Mouse (Mus musculus) heart, embryonic 10.5 days (tissue): ENCODE measurements around the gene Atxn7l2. TPM values are rescaled to one million over a fixed set of nuclear protein-coding genes. Genes with fewer than 3 reads are reported as not detected.

Experiments
- DNase-seq: peaks from one replicate; pipeline ENCODE4 v3.0.0-alpha.2; 2017; ENCODE audit warnings: low spot score
- H3K27ac ChIP-seq: fragments of 300-500 bp; sonication (generic); 2 replicates; pipeline ENCODE4 v1.5.1; 2016; ENCODE audit warnings: mild to moderate bottlenecking
- H3K27me3 ChIP-seq: fragments of 300-500 bp; sonication (generic); 2 replicates; pipeline ENCODE4 v1.6.1; 2016; ENCODE audit warnings: mild to moderate bottlenecking; ENCODE audit not compliant: poor library complexity, insufficient read depth, severe bottlenecking
- H3K36me3 ChIP-seq: fragments of 300-500 bp; sonication (generic); 2 replicates; pipeline ENCODE4 v1.6.1; 2016; ENCODE audit warnings: mild to moderate bottlenecking, moderate library complexity
- H3K4me1 ChIP-seq: fragments of 300-500 bp; sonication (generic); 2 replicates; pipeline ENCODE4 v1.6.1; 2016; ENCODE audit warnings: mild to moderate bottlenecking
- H3K4me3 ChIP-seq: fragments of 300-500 bp; sonication (generic); 2 replicates; pipeline ENCODE4 v1.5.1; 2016; ENCODE audit warnings: mild to moderate bottlenecking, moderate library complexity
- H3K9me3 ChIP-seq: fragments of 300-500 bp; sonication (generic); 2 replicates; pipeline ENCODE4 v1.6.1; 2016; ENCODE audit warnings: mild to moderate bottlenecking, moderate library complexity
- WGBS: fragments of 180-500 bp; shearing (Covaris S2); methylation state at CpG from one replicate; pipeline ENCODE4 v1.1.7; 2016; 5-methylcytosine and 5-hydroxymethylcytosine counted together
- polyA plus RNA-seq: library from polyadenylated mRNA; unstranded; fragments of >200 nt; fragmentation: Nextera tagmentation; extraction: Ambion mirVana; gene quantifications from 2 replicates; pipeline ENCODE4 v1.2.1, GENCODE M21; 2016

Gene Atxn7l2
- polyA plus RNA-seq, 1 experiment from 2014 or later: 11.7 TPM

GRCm38 (mm10) chr3:108220661-108221060, 9.9 kb upstream of the Atxn7l2 start:
- H3K4me3 ChIP-seq: no peak overlapping the region
- peaks cover 70% of the 10 kb centered on the region for H3K27me3 ChIP-seq
- no peak overlapping the region for H3K27ac ChIP-seq
- 78% methylated on average over 3 of the region's 3 CpGs for WGBS
- no peaks in the 10 kb centered on the region for H3K9me3 ChIP-seq
- H3K36me3 ChIP-seq: no peaks in the 10 kb centered on the region
- peaks cover 4% of the 10 kb centered on the region for H3K4me1 ChIP-seq
- no peak for DNase-seq

DNA sequence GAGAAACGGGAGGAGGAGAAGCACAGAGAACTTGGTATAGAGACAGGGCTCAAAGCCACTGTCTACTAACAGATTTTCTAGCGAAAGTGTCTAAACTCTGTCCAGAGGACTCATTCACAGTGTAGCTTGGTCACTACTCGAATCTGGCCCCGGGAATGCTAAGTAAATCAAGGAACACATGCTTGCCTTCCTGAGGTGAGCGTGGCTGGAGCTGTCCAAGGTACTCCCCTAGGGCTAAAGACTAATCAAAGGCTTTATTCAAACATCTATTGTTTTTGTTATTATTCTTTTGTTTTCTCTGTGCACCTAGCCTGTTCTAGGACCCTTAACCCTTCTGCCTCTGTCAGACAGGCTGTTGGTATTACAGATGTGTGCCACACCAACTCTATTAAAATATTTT, 4.0 kb upstream of the Atxn7l2 start:
- peaks cover 8% of the 10 kb centered on the region for H3K4me1 ChIP-seq

DNA sequence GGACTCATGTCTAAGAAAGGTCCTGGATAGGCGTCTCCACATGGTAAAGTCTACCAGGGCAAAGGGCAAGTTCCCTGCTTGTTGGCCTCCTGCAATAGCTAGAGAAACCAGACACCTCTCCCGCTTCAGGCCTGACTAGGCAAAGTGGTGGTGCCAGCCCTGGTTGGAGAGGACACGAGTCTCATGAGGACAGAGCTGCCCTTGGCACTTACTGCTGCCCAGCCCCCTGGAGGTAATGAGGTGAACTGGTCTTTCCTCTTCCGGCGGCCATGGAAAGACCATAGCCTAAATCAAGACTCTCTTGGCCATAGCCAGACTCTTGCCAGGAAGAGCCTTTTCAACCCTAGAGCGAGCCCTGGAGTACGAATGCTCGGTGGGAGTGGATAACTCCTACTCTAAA, 1.7 kb upstream of the Atxn7l2 start:
- H3K27me3 ChIP-seq: peaks cover 23% of the 10 kb centered on the region; the same call in 1 of the 2 replicates
- H3K4me1 ChIP-seq: peaks cover 26% of the 10 kb centered on the region
- no peak overlapping the region for H3K27ac ChIP-seq
- WGBS: 79% methylated on average over 8 of the region's 8 CpGs
- no peak for DNase-seq
- H3K36me3 ChIP-seq: peaks cover 10% of the 10 kb centered on the region
- no peaks in the 10 kb centered on the region for H3K9me3 ChIP-seq
- H3K4me3 ChIP-seq: no peak overlapping the region

More for the DNA sequence above, 4.0 kb upstream of the Atxn7l2 start:
- DNase-seq: no peak
- H3K9me3 ChIP-seq: no peaks in the 10 kb centered on the region
- 12% methylated on average over 5 of the region's 5 CpGs for WGBS
- H3K36me3 ChIP-seq: no peaks in the 10 kb centered on the region
- H3K27ac ChIP-seq: no peak overlapping the region
- peaks cover 34% of the 10 kb centered on the region; the same call in 1 of the 2 replicates for H3K27me3 ChIP-seq
- no peak overlapping the region for H3K4me3 ChIP-seq

- Histone ChIP-seq H3K9me3 (no peaks in the 10 kb centered on the region), H3K4me3 (no peak overlapping the region), H3K27ac (no peak overlapping the region), H3K4me1 (peaks cover 26% of the 10 kb centered on the region), H3K27me3 (peaks cover 23% of the 10 kb centered on the region; the same call in 1 of the 2 replicates), H3K36me3 (peaks cover 16% of the 10 kb centered on the region)
- DNase-seq: no peak
- 86% methylated on average over 6 of the region's 6 CpGs for WGBS
Observed at GRCm38 (mm10) chr3:108211845-108212244, 1.1 kb upstream of the Atxn7l2 start.

DNA sequence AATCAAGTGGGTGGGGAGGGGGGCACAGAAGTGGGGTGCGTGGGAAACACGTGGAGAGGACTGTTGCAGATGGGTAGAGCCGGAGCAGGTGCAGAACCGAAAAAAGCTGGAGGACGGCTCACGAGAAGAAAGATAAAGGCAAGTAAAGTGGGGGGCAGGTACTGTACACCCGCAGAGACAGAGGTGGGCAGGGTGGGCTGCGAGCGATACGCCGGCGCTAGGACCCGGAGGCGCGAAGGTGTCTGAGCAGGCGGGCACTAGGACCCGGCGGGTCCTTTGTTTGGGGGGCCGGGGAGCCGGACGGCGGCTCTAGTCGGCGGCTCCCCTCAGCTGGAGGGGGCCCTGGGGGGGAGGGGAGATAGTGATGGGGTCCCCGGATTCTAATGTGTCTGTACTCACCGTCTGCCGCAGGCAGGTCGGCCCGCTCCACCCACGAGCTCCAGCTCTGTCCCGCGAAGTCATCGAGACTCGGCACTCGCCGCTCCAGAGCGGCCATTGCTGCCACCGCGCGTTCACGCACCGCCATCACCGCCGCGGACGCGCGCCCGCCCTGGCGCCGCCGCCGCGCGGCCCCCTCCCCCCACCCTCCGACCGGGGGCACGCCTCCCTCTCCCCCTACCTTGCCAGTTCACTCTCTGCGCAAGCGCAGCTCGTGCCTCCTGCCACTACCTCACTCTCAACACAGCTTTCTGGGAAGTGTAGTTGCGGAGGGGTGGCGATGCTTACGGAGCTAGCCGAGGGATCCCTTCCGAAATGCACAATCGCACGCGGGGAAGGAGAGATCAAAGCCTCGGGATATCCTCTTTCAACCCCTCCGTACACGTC, 576 bp downstream of the Atxn7l2 start:
- 0 out of 2 replicates have a peak, but pooled peaks cover 14% of the 10 kb centered on the region for H3K27me3 ChIP-seq
- H3K27ac ChIP-seq: peak overlapping the region; percentile 97
- peaks cover 33% of the 10 kb centered on the region for H3K36me3 ChIP-seq
- under 1% methylated on average over 72 of the region's 72 CpGs for WGBS
- peaks cover 26% of the 10 kb centered on the region for H3K4me1 ChIP-seq
- H3K4me3 ChIP-seq: peak overlapping the region; percentile 77
- H3K9me3 ChIP-seq: no peaks in the 10 kb centered on the region
- DNase-seq: peak; percentile 98

DNA sequence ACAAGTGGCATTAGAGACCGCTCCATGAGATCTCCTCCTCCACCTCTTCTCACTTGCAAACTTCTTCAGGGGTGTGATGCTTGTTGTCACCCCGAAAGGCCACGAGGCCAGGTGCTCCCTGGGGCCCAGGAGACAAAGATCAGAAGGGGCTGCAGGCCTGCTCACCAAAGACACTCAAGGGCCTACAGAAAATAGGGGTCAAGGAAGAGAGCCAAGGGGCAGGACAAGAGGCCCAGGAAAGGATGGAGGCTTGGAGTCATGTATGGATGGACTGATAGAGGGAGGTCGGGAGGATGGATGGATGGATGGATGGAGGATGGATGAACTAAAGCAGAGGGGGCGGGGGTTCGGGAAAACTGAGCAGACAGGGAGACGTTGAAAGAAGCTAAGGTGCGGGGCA, 1.2 kb downstream of the Atxn7l2 start:
- DNase-seq: no peak
- Histone ChIP-seq H3K27me3 (0 out of 2 replicates have a peak, but pooled peaks cover 14% of the 10 kb centered on the region), H3K27ac (peak overlapping the region; percentile 97), H3K9me3 (no peaks in the 10 kb centered on the region), H3K4me1 (peaks cover 26% of the 10 kb centered on the region), H3K4me3 (peak overlapping the region; percentile 77), H3K36me3 (peaks cover 39% of the 10 kb centered on the region)
- WGBS: 10% methylated on average over 8 of the region's 8 CpGs

GRCm38 (mm10) chr3:108209001-108209400, 1.7 kb downstream of the Atxn7l2 start:
- 0 out of 2 replicates have a peak, but pooled peaks cover 9% of the 10 kb centered on the region for H3K27me3 ChIP-seq
- H3K4me3 ChIP-seq: peak overlapping the region; percentile 77
- H3K27ac ChIP-seq: peak overlapping the region; percentile 97
- no peaks in the 10 kb centered on the region for H3K9me3 ChIP-seq
- H3K4me1 ChIP-seq: peaks cover 26% of the 10 kb centered on the region
- H3K36me3 ChIP-seq: peaks cover 43% of the 10 kb centered on the region
- WGBS: 76% methylated on average over 3 of the region's 3 CpGs
- no peak for DNase-seq

GRCm38 (mm10) chr3:108206731-108207375, 3.9 kb downstream of the Atxn7l2 start:
- no peaks in the 10 kb centered on the region for H3K9me3 ChIP-seq
- peaks cover 36% of the 10 kb centered on the region for H3K4me1 ChIP-seq
- no peaks in the 10 kb centered on the region for H3K27me3 ChIP-seq
- H3K36me3 ChIP-seq: peaks cover 62% of the 10 kb centered on the region
- WGBS: 89% methylated on average over 15 of the region's 15 CpGs
- DNase-seq: no peak
- H3K27ac ChIP-seq: no peak overlapping the region
- no peak overlapping the region for H3K4me3 ChIP-seq

DNA sequence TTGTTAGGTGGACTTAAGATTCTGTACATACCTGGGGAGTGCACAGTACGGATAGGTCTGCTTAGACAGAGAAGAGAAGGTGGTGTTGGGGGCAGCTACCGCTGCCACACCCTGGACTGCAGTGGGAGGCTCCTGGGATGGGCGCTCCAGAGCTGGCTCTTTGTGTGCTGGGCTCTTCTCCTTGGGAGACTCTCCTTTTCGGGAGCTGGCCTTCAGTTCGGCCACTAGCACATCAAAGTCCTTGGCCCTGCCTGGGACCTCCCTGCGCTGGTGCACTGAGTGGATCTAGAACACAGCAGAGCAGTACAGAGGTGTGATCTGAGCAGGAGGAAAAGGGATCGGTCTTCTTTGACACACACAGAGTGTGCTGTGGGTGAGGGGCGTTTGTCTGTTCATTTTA, 5.1 kb downstream of the Atxn7l2 start:
- no peak overlapping the region for H3K27ac ChIP-seq
- H3K4me3 ChIP-seq: no peak overlapping the region
- H3K9me3 ChIP-seq: no peaks in the 10 kb centered on the region
- peaks cover 40% of the 10 kb centered on the region for H3K4me1 ChIP-seq
- no peak for DNase-seq
- H3K36me3 ChIP-seq: peaks cover 65% of the 10 kb centered on the region
- H3K27me3 ChIP-seq: no peaks in the 10 kb centered on the region
- WGBS: 82% methylated on average over 8 of the region's 8 CpGs

GRCm38 (mm10) chr3:108204470-108204869, 6.3 kb downstream of the Atxn7l2 start:
- H3K4me3 ChIP-seq: no peak overlapping the region
- 79% methylated on average over 11 of the region's 11 CpGs for WGBS

GRCm38 (mm10) chr3:108203621-108204325, 7.0 kb downstream of the Atxn7l2 start:
- Histone ChIP-seq H3K27me3 (no peaks in the 10 kb centered on the region), H3K4me3 (no peak overlapping the region), H3K4me1 (peaks cover 40% of the 10 kb centered on the region), H3K36me3 (peaks cover 70% of the 10 kb centered on the region), H3K9me3 (no peaks in the 10 kb centered on the region), H3K27ac (no peak overlapping the region)
- 76% methylated on average over 11 of the region's 11 CpGs for WGBS
- DNase-seq: peak; percentile 89

More at GRCm38 (mm10) chr3:108204470-108204869, 6.3 kb downstream of the Atxn7l2 start:
- peaks cover 45% of the 10 kb centered on the region for H3K4me1 ChIP-seq
- no peaks in the 10 kb centered on the region for H3K9me3 ChIP-seq
- no peaks in the 10 kb centered on the region for H3K27me3 ChIP-seq
- H3K36me3 ChIP-seq: peaks cover 65% of the 10 kb centered on the region
- DNase-seq: no peak
- H3K27ac ChIP-seq: no peak overlapping the region

GRCm38 (mm10) chr3:108203212-108203611, 7.5 kb downstream of the Atxn7l2 start:
- 91% methylated on average over 13 of the region's 13 CpGs for WGBS
- Histone ChIP-seq H3K27me3 (no peaks in the 10 kb centered on the region; the same call in 1 of the 2 replicates), H3K9me3 (no peaks in the 10 kb centered on the region), H3K4me1 (peaks cover 35% of the 10 kb centered on the region), H3K27ac (no peak overlapping the region), H3K4me3 (no peak overlapping the region), H3K36me3 (peaks cover 73% of the 10 kb centered on the region)
- no peak for DNase-seq
